Mouse (Mus musculus) erythroblast, adult 5-6 weeks (primary cell): ENCODE measurements around the gene Pafah1b3. TPM values are rescaled to one million over a fixed set of nuclear protein-coding genes. Genes with fewer than 3 reads are reported as not detected.

ENCODE experiments used
- ATAC-seq: replicated peaks from 2 replicates; pipeline ENCODE4 v1.8.0; 2016; ENCODE audit warnings: moderate number of reproducible peaks, mild to moderate bottlenecking, moderate TSS enrichment, inconsistent platforms; ENCODE audit not compliant: poor library complexity, low FRiP score, severe bottlenecking
- total RNA-seq, 2 experiments: library from RNA; stranded (forward) in 1 of 2; stranded (reverse) in 1 of 2; fragments of 150-400 nt in 1 of 2; fragments of 200-764, 138-1000 nt in 1 of 2; gene quantifications; 2 replicates each; pipeline versions ENCODE4 v1.2.3 to v1.2.4; 2015 to 2017; ENCODE audit warnings: low replicate concordance in 2 of 2

Gene Pafah1b3
- total RNA-seq, 2 experiments from 2014 or later = 1.9 TPM; not detected in 1

DNA sequence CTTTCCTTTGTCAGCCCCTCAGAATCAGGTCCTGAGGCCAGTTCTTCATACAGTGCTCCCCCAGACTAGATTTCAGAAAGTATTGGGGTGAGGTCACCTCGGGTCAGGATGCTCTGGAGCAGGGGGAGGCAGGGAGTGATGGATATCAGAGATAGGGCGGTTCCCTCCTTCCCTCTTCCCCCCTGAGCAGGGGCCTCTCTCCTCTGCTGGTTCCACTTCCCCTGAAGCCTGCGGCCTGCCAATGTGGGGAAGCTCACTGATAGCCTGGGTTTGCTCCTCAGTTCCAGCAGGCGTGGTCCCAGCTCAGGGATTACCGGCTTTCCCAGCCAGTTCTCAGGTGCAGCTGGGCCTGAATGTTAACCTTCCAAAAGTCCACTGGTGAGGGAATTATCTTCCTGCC, 14.1 kb downstream of the Pafah1b3 start:
- ATAC-seq = no peak

DNA sequence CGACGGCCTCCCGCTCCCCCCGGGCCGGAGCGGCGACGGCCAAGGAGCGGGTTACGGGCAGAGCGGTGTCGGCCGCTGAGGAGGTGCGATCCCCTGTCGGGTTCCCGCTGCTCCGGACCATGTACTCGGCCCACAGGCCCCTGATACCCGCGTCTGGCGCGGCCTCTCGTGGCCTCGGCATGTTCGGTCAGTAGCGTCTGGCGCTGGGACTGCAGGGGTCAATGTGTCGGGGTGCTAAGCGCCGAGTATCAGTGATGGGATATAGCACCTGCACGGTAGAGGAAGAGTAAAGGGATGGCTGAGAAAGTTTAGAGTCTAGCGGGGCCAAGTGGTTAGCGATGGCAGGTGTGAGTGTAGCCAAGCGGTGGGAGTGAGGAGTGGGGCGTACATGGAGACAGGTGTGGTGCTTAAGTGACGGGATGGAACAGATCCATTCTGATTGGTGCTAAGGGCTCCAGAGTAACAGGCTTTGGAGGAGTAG, 15.0 kb downstream of the Pafah1b3 start:
- 0 out of 2 replicates have a peak, but pooled peaks have one; percentile 2 for ATAC-seq

DNA sequence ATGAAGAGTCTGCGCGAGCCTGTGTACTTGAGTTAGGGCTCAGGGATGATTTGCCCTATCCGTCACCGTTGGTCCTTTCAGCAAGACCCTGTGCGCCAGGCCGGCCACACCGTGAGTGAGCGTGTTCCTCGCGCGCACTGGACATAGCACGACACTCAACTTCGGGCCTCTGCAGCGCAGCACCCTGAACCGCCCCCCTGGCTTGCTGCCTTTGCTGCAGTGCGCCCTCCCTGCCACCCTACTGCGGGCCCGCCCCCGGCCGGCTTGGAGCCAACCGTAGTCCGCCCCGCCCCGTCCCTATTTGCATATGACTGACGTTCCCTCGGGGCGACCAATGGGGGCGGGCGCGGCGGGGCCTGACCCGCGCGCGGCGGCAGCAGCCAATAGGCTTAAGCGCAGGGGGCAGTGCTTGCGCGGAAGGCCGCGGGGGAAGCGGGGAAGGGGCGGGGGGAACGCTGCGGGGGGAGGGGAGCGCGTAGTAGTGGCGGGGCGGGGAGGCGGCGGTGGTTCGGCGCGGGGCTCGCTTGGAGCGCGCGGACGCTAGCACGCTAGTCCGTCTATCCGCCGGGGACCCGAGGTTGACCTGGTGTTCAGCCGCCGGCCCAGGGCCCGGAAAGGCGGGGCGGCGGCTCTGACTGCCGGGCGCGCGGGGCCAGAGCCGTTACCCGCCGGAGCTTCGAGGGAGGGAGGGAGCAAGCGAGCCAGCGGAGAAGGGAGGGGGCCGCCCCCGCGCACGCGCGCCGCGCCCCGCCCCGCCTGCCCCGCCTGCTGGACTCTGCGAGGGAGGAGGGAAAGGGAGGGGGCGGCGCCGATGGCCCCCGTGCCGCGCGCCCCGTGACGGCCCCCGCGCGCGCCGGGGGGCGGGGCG, 15.8 kb downstream of the Pafah1b3 start:
- peak; percentile 71 for ATAC-seq

DNA sequence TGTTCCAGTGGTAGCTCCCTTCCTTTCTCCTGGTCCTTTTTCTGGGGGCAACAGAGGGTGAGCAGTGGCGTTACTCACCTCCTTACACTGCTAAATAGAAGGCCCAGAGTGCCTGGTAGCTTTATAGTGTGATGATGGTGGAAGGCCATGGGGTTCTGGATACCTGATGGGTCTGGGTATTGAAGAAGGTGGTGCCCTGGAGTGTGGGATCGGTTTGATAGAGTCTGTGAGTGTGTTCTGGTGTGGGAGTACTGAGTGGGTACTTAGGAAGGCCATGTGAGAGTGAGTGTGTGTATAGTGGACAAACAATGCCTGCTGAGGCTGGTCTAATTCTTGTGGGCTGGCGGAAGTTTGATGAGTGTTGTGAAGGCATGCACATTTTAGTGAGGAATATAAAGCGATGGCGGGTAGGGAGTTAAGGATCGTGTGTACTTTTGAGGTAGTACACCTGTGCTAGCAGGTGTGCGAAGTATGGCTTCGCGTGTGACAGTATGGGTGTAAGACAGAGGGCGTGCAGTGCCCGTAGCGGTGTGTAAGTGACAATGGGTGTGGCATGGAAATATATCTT, 16.5 kb downstream of the Pafah1b3 start:
- ATAC-seq = peak; percentile 52

DNA sequence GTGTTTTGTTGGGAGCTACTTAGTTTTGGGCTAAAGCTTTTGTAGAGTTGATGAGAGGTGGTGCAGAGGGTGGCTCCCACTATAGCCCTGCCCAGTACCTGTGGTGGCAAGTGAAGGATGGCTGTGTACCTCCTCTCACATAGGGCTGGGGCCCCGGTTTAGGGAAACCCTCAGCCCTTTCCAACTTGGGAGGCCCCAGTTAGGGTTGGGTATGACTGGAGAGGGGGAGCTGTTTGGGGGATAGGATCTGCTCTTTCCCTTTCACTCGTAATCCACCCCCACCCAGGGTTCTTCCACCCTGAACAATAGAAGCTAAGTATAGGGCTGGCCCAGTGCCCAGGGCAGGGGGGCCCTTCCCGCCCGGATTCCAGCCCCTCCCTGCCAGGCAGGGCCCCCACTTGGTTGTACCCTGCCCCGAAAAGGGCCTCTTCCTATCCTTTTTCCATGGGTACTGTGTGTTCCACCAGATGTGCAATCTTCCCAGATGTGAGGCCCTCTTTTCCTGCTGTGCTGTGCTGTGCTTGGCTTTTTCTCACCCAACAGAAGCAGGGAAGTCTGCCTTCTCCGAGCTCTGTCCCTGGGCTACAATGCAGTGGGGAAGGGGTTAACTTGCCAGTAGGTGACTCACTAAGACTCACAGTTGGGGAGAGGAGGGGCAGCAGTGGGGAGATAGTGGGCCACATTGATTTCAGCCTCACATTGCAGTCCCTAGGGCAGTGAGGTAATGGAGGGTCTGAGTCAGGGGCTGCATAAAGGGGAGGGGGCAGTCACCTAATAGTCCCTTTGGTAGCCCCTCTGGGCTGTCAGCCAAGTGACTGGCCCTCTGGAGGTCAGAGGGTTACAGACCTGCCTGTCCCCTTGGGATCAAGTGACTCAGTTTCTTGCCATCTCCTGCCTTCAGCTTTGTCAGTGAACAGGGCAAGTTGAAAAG, 17.7 kb downstream of the Pafah1b3 start:
- ATAC-seq = no peak

DNA sequence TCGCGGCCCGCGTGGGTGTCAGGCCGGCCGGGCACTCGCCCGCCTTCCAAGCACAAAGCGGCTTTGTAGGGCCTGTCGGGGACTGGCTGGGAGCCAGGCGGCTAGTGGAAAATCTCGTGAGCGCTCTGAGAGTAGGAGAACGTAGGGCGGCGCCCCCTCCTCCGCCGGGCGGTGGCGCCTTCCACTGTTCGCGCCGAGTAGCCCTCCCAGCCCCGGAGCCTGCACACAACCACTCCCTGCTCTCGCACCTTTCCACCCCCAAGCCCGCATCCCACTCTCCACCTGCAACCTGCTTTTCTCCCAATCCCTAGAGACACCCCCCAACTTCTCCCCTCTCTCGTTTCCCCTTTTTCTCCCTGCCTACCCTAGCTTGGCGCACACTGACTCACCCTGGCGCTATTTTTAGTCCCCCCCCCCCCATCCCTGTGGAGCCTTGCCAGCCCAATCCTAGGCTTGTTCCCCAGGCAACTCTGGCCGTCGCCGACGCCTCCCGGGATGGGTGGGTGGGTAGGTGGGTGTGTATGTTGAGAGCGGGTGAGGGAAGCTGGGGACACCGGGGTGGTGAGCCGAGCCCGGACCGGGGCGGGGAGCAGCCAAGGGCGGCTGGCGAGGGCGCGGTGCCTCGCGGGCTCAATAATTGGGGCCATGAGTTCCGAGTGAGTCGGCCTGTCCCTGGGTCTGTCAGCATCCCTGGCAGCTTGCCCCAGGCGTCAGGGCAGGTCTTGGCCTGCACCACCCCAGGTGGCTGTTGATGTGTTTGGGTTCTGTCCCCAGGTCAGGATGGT, 18.5 kb downstream of the Pafah1b3 start:
- ATAC-seq = peak; percentile 12; the same call in 1 of the 2 replicates

DNA sequence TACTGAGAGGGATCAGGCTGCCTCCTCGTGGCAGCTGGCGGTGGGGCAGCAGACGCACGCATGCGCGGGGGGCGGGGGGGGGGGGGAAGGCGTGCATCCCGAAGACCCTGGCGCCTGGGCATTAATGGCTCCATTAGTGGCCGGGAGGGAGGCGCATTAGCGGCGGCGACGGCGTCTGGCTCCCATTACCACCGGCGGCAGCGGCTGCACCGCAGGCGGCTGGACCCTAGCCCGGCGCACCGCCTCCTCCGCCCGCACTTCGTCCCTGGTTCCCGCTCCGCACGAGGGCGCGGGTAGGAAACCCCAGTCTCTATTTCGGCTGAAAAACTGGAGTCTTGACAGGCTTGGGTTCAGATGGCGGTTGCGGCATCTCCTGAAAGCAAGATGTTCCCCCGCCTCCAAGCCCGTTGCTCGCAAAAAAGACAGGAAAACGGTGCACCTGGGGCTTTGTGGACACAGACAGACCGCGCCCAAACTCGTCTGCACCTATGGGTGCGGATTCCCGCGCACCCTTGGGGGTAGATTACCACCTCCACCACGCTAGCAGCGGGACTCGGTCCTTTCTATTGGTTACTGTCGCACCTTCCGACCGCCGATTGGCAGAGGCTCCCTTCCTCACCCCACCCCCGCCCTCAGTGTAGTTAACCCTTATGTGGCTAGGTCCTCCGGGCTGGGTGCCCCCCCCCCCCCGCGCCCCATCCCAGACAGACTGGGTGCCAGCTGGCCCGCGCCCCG, 19.3 kb downstream of the Pafah1b3 start:
- ATAC-seq = peak; percentile 50

DNA sequence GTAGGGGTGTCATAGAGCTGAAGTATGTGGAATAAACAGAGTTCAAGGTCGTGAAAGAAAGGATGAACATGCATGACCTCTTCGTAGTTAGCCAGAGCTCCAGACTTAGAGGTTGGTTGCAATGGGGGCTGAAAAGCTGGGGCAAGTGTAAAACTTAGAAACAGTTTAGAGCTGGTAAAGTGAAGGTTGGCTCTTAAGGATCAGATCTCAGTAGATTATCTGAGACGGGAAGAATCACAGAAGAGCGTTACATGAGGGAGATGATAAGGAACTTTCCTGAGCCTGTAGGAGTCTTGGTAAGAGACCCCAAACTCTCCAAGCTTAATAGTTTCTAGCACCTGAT, 19.8 kb downstream of the Pafah1b3 start:
- ATAC-seq = no peak

DNA sequence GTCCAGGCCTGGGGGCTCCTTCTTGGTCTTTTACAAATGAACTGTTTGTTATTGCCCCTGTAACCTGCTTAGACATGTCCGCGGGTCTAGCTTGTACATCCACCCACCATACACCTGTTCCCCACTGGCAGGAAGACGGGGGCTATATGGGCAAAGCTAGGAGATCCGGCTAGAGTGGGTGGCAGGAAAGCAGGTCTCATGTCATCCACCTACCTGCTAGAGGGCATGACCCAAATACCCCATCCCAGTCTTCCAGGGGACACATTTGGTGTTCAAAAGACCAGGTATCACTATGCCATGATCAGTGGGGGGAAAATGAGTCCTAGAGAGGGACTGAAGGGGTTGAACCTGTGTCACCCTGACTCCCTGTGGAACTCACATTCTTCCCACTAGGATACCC, 20.4 kb downstream of the Pafah1b3 start:
- no peak for ATAC-seq

DNA sequence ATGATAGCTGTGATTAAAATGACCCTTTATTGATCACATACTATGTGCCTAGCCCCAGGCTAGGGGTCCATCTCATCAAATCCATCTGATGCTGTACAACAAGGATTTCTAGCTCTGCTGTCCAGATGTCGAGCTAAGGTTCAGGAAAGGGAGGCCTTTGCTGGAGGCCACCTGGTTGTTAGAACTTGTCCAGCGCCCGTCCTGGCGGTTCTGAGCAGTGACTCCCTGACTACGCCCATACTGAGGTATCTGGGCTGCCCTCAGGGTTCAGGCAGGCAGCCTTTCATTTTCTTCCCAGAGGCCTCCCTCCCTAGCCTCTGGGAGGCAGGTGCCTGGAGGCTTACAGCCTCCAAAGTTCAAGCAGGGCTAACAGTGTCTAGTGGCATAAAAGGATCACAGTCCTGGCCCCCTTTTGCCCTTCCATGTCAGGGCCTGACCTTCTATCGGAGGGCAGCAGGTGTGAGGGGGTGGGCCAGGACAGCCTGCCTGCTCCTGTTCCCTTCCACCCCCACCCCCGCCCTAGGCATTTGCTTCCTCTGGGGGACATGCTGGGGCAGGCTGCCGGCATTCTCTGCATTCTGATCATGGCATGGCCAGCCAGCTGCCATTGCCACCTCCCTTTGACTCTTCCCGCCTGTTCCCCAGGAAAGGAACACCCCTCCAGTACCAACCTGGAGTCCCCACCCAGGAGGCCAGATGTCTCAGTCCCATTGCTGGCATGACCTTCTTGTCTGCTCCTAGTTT, 22.1 kb downstream of the Pafah1b3 start:
- ATAC-seq = no peak

DNA sequence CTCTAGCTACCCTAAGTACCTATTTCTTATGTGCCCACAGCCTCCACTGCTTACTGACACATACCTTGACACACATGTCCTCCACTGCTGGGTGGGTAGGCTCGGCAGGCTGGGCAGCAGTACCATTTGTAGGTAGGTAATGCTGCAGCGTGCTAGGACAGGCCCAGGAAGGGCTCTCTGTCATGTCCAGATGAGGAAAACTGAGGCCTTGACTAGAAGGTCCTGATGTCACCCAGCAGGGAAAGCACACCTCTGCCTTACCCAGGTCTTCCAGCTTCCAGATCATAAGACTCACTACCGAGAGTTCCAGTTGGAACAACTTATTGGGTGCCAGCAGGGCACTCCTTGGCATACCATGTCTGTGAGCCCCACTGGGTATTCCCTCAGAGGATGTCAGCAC, 22.8 kb downstream of the Pafah1b3 start:
- no peak for ATAC-seq

DNA sequence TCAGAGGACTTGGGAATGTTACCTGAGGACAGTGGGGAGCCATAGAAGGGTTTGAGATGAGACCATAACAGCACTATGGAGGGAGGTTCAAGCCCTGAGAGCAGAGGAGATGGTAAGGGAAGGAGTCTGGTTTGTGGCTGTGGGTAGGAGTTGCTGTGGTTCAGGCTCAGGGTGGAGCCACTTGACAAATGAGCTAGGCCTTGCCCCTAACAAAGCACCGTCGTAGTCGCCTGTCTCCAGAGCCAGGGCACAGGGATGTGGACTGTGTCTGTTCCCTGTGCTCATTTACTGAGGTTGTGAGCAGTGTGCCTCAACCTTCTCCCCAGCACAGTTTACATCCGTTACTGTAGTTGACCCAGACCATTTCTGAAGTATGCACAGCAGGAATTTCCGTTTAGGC, 23.2 kb downstream of the Pafah1b3 start:
- 0 out of 2 replicates have a peak, but pooled peaks have one; percentile 18 for ATAC-seq

DNA sequence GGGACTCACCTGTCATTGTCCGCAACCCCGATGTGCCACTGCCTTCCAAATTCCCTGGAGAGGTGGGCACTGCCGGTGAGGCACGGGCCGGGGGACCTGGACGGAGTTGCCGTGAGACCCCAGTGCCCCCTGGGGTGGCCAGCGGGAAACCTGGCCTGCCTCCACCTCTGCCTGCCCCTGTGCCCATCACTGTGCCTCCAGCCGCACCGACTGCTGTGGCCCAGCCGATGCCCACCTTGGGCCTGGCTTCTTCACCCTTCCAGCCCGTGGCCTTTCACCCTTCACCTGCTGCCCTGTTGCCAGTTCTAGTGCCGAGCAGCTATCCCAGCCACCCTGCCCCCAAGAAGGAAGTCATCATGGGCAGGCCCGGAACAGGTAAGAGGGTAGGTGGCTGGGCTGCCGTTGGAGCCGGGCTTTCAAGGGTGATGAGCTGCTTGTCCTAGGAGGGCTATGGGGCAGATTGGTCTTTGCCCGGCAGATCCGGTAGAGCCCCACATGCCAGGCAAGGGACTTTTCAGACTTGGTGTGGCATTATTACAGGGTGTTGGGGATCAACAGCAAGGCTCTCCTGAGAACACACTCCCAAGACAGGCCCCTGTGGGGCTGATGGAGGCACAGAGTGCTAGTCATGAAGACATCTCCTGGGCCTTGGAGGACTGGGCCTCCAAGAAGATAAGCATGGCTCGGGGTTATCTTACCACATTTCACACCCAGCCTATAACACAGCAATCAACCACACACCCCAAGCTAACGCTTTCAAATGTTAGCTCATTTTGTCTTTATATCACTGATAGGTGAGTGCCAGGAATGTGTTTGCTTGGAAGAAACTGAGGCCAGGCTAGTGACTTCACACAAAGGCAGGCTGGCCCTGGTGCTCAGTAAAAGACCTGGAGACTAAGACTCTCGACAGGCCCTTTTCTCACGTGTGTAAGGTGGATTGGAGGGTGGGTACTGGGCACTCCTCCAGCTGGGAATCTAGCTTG, 24.2 kb downstream of the Pafah1b3 start:
- ATAC-seq = peak; percentile 42

DNA sequence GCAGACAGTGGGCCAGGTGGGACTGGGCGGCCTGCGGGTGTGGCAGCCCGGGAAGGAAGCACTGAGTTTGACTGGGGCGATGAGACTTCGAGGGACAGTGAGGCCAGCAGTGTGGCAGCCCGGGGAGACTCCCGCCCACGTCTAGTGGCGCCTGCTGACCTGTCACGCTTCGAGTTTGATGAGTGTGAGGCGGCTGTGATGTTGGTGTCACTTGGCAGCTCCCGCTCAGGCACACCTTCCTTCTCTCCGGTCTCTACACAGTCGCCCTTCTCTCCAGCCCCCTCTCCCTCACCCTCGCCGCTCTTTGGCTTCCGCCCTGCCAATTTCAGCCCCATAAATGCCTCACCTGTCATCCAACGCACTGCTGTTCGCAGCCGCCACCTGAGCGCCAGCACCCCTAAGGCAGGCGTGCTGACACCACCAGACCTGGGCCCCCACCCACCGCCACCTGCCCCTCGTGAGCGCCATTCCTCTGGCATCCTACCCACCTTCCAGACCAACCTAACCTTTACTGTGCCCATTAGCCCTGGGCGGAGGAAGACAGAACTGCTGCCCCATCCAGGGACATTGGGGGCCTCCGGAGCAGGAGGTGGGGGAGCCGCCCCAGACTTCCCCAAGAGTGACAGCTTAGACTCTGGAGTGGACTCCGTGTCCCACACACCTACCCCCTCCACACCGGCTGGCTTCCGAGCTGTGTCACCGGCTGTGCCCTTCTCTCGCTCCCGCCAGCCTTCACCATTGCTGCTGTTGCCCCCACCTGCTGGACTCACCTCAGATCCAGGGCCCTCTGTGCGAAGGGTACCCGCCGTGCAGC, 25.1 kb downstream of the Pafah1b3 start:
- no peak for ATAC-seq

DNA sequence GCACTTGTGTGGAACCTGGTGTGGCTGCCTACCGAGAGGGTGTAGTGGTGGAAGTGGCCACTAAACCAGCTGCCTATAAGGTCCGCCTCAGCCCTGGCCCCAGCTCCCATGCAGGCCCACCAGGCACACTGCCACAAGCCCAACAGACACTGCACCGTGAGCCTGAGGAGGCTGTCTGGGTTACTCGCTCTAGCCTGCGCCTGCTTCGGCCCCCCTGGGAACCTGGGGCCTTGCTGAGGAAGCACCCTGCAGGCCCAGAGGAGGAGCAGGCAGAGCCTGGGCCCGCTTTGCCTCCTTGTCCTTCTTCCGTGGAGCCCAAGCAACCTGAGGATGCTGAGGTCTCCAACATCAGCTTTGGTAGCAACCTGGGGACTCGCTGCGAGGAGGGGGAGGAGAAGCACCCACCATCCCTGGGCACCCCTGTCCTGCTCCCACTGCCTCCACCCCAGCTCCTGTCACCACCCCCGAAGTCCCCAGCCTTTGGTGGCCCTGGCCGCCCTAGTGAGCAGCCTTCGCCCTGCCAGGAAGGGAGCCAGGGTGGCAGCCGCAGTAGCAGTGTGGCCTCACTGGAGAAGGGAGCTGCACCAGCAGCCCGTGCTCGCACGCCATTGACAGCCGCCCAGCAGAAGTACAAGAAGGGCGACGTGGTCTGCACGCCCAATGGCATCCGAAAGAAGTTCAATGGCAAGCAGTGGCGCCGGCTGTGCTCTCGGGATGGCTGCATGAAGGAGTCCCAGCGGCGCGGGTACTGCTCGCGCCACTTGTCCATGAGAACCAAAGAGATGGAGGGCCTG, 25.9 kb downstream of the Pafah1b3 start:
- ATAC-seq = no peak
